Mouse (Mus musculus): ENCODE measurements around the gene Gm28048.

DNA sequence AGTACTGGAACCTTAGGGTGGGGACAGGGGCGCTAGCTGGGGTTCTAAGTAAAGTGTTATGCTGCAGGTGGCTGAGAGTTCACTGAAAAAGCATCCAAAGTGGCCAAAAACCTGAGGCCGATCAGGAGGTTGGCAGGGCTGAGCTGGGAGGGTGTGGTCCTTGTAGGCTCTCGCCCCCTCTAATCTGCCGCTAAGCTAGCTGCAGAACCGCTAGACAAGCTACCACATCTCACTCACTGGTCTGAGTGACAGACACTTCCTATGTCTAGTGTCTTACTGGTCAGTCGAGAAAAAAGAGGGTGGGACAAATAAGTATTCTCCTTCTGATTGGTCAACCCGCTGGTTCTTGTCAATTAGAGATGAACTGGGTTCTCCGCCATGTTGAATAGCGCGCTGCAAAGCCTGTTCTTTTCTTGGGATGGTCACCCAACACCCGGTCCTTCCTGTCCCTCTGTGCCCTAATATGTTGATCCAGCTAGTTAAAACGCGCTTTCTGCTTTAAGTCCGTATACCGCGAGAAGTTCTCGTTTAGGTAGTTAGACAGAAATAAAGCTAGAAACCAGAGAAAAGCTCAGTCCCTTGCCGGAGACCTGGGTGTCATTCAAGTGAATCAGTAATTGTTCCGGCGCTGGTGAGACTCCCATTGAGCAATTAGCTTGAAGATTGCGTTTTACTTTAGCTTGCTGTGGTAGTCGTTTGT lies 25.7 kb upstream of the Gm28048 start, which contains the start of gene Fam161a:
- TF ChIP-seq POLR2A (IDR thresholded peaks at IDR 0.05; ENCODE audit: borderline replicate concordance, extremely low read depth, insufficient read depth, insufficient read length, poor library complexity, severe bottlenecking) (peak; percentile 22; the same call in 1 of the 2 replicates), CTCF (IDR thresholded peaks at IDR 0.05; ENCODE audit: borderline replicate concordance, extremely low read depth, insufficient read depth, insufficient read length) (no peak)
